Mouse (Mus musculus) gastrocnemius, postnatal 14 days (tissue): ENCODE data around the gene Nefh. TPM values are rescaled to one million over a fixed set of nuclear protein-coding genes. Genes with fewer than 3 reads are reported as not detected.

Experiments
- microRNA-seq, 2 experiments: library from miRNA; unstranded; fragments of <30 nt; microRNA quantifications; one replicate each; pipeline ENCODE4 v1.2.0; 2021
- total RNA-seq, 2 experiments: library from RNA; stranded (reverse); gene quantifications; 2 replicates each; pipeline ENCODE4 v1.2.3; 2021

Gene Nefh
- total RNA-seq, 2 experiments from 2014 or later = 0.13 to 0.21 TPM

Small RNA genes lying within 50 kb of the gene (microRNA-seq; reads per million reads assigned to microRNA genes)
- 0 reads per million in 2 experiments for gene Mir6918

Other genes with a start within 250 kb of the Nefh start
- 100 to 1,000 TPM; 851 to 959 TPM for gene Uqcr10, start 243.7 kb downstream of the Nefh start, total RNA-seq
- gene Zmat5, start 243.4 kb downstream of the Nefh start, total RNA-seq = 10 to 100 TPM; 14.8 to 15.1 TPM
- under 1 TPM; 0.66 to 0.69 TPM for gene Cabp7, start 201.3 kb downstream of the Nefh start, total RNA-seq
- 10 to 100 TPM; 35.2 to 40.9 TPM for gene Nf2, start 98.5 kb downstream of the Nefh start, total RNA-seq
- under 1 TPM; 0.84 to 0.90 TPM for gene Nipsnap1, start 74.1 kb downstream of the Nefh start, total RNA-seq
- gene Thoc5, start 52.7 kb downstream of the Nefh start, total RNA-seq = 10 to 100 TPM; 11.4 to 13.0 TPM
- gene Ap1b1, start 38.8 kb upstream of the Nefh start, total RNA-seq = 10 to 100 TPM; 31.6 to 41.1 TPM
- gene Rasl10a, start 110.1 kb upstream of the Nefh start, total RNA-seq = under 1 TPM in 1 of 2 experiments, not detected in 1; 0.25 TPM
- gene Gas2l1, start 117.3 kb upstream of the Nefh start, total RNA-seq = 10 to 100 TPM in 1 of 2 experiments, 1 to 10 TPM in 1; 8.4 to 12.0 TPM
- 10 to 100 TPM; 17.8 to 20.2 TPM for gene Rhbdd3, start 150.9 kb upstream of the Nefh start, total RNA-seq
- gene Ewsr1, start 151.2 kb upstream of the Nefh start, total RNA-seq = 10 to 100 TPM; 87.0 to 90.4 TPM
- gene Emid1, start 204.2 kb upstream of the Nefh start, total RNA-seq = 10 to 100 TPM; 11.9 to 15.8 TPM